Mouse (Mus musculus) adrenal gland (tissue): Measurements from ENCODE around the gene A730009L09Rik.

Experiments used
- intact Hi-C: fragments of 180-260 bp; cut with DNase I; formaldehyde crosslinking; loops from one replicate; pipeline ENCODE4 v1.15.1; 2025
- long read RNA-seq, 2 experiments: library from polyadenylated mRNA; unstranded; transcript quantifications; one replicate each; pipeline ENCODE4 v2.0.0; 2020; ENCODE audit warnings: borderline replicate concordance in 1 of 2; ENCODE audit not compliant: insufficient replicate concordance in 1 of 2

A730009L09Rik gene
- long read RNA-seq, experiment 1 = 0 reads
- long read RNA-seq, experiment 2 = 0 reads

DNA sequence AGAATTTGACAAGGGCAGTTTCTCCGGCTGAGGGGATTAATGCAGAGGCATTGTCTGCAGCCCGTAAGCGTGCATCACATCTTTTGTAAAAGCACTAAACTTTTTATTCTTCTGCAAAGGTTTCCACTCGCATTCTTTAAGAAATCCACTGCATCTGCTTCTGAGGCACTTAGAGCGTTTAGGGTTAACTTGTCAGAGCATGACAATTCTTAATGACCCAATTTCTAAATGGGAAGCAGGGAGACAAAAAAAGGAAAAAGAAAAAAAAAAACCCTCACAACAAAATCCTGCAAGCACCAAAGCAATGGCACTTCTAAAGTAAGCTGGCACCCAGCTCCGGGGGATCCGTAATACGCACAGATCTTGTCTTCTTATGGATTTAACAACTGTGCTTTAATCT lies at the start of gene A730009L09Rik:
A730009L09Rik (plus strand) TSS at position 301 of the 400 bp plus-strand sequence.
- intact Hi-C loops = no loop called here

DNA sequence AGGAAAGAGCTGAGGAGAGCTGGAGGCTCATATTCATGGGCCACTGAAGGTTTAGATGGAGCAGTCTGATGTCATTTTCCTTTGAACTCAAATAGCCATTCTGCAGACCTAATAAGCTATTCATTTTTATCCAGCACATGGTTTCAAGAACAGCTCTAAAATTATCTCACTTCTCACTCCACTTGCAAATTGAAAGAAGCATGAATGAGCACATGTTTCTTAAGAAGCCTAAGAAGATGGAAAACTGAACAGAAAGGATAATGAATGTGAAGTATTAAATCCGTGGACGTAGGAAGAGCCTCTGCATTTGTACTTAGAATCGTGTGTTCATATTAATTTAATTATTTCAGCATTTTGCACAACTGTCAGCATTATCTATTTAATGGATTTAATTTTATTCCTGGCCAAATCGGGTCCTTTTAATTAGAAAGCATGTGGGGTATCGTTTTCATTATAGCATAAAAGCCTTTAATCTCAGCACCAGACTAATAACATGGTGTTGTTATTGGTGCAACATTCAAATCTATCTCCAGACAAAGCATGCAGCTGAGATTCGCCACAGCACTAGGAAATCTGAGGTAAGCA lies 49.2 kb upstream of the A730009L09Rik start:
- intact Hi-C loops = no loop called here

DNA sequence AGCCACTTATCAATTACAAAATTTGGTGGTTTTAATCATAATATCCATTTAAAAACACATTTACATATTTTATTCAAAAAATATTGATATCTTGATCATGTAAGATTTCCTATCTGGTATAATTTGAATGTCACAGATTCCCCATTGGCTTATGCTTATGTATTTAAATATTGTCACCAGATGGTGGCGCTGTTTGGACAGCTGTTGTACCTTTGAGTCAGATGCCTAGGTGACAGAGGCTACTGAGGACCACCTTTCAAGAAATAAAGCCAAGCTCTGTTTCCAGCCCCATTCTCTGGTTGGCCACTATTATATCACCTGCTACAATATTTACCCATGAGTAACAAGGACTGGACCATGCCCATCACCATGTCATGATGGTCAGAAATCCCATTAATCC lies 46.0 kb upstream of the A730009L09Rik start:
- intact Hi-C loops = no loop called here

DNA sequence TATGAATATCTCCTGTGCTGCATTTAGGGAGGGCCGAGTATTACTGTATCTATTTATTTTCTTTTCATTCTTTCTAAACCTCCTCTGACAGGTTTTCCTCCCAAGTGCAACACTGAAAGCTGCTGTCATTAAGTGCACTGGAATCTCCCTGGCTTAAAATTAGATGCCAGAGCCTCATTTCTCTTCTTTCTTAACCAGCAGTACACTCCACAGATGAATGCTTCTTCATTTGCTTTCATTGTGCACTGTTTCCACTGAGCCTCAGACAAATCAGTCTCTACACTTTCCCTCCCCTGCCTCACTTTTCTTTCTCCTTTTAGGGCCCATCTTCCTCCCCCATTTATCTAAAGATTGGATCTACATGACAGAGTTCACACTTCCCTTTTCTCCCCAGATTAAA lies 44.9 kb upstream of the A730009L09Rik start:
- intact Hi-C loops = no loop called here

DNA sequence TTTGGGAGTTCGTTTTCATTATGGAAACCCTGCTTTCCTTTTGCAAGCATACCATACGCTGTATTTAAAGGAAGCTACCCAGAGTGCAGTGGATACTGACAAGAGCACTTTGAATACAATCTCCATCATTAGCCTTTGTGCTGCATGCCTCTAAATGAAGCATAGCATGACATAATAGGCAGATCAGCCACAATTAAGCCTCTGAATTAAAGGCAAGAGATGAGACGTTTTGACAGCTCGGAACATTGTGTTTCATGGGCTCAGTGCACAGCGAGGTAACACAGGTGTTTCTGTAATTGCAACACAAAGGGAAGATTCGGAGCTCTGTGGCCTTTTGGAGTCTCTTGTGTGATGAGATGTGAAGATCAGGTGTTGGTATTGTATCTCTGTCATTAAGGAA lies 41.5 kb upstream of the A730009L09Rik start:
- intact Hi-C loops = no loop called here

DNA sequence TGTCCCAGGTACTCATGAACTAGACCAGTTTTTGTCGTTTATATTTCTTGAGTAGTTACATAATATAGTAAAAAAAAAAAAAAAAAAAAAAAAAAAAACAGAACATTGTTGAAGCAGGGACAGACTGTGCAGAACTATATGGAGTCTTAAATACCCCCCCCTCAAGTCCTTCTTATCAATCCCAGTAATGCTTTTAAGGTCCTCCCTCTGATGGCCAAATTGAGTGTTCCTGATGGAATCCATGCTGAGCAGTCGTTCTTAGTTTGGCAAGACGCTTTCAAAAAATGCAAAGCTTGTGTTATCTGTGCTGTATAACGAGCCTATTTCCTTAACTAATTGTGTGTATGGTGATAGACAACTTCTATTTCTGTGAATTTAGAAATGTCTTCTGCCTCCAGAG lies 40.2 kb upstream of the A730009L09Rik start:
- intact Hi-C loops = no loop called here

DNA sequence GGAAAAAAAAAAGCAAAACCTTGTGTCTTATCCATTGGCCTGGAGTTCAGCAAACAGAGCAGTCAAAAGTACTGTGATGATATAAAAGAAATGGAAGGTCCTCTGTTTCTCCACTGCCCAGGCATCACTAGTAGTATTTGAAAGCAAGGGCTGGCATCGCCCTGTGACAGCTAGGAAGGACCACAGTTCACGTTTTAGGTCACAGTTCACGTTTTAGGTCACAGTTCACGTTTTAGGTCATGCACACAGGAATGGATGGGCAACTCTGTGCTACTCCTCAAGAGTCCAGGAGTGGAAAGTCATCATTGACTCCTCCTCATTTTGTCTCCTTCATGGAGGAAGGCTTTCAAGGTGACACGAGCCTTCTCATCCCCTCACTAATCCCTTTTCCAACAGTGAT lies 38.0 kb upstream of the A730009L09Rik start:
- intact Hi-C loops = no loop called here

DNA sequence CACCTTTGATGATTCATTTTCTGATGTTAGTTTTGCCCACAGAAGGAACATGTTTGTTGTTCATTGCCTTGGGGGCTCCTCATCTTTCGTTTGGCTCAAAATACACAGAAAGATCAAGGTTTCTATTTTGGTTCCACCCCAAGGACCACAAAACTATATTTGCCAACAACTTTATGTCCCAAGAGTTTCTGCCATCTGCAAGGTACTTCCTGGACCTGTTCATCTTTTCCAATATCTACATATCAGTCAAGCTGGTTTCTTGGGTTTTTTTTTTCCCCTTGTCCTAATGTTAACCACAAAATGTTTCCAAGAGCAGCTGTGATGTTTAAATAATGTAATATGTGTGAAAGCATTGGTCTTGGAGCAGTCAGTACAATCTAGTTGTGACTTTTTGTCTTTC lies 37.4 kb upstream of the A730009L09Rik start:
- intact Hi-C loops = no loop called here

DNA sequence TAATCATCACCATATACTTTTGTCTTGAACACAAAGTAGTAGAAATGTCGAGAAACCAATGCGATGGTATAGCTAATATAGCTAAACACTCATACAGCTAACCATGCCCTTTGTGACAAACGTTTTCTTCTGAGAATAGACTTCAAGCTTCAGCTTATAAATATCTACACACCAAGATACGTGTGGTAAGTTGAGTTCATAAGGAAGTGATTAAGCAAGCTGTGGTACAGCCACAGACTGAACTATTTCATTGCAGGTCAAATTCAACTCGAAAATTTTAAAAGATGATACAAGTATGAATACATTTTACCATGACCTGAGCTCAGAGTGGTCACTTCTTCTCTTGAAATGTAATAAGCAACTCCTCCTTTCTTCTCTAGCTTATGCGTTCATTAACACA lies 37.0 kb upstream of the A730009L09Rik start:
- intact Hi-C loops = no loop called here

DNA sequence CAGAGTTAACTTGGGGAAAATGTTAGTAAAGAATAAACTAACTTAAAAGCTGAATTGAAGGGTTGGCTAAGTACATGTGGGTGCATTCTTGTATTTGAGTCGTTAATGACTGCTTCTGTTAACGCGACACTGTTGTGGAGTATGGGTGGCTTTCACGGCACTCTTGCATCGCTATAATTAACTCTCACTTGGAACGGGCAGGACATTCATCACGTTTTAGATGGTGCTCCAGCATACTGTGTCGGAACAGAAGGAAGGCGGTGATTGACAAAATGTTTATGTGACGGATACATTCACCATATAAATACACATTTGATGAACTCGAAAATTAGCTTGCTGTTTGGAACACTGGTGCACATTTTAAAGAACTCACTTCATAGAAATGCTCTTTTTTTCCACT lies 29.0 kb upstream of the A730009L09Rik start:
- intact Hi-C loops = no loop called here

DNA sequence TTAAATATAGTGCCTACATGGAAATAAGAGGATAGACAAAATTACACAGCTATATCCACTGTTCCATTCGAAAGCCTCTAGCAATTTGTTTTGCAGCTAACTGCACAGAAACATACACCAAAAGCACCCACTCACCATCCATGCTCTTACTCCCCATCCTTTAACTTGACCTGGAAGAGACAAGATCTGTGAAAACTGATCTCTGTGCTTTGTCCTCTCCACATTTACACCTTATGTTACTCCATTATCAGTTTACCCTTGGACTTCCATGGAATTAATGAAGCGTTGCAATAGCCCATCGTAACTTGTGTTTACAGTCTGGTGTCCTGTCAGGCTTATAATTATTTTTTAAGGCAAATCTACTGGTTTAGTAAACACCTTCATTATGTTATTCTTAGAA lies 20.1 kb upstream of the A730009L09Rik start:
- intact Hi-C loops = no loop called here

DNA sequence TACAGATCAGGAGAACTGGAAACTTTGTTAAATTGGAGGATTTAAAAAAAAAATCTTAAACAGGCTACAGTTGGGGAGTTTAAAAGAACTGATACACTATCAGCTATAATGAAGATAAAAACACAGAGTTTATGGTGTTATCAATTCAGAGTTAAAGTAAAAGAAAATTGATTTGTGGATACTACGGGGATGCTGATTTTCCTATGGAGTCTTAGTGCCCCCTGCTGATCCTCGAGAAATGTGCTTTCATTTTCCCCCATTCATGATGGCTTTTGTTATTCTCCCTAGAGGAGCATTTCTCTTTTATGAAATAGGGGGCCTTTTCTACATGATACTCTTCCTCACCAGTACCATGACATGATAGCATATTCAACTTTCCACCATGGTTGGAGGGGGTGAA lies 19.5 kb upstream of the A730009L09Rik start:
- intact Hi-C loops = no loop called here

DNA sequence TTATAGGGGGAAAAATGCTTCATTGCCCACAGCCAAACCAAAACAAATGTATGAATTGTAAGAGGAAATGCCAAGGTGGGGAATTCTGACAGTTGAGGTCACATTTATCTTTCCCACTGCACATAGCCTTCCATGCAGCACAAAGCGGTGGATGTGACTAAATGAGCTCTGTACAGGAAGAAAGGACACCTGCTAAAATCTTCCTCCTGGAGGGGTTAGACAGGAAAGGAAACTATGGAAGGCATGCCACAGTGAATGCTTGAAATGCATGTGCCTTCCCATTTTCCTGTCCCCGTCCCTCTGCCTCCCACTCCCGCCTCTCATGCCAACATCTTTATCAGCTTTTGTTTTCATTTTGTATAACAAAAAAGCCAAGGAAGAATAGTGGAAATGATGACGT lies 7.2 kb upstream of the A730009L09Rik start:
- intact Hi-C loops = no loop called here

DNA sequence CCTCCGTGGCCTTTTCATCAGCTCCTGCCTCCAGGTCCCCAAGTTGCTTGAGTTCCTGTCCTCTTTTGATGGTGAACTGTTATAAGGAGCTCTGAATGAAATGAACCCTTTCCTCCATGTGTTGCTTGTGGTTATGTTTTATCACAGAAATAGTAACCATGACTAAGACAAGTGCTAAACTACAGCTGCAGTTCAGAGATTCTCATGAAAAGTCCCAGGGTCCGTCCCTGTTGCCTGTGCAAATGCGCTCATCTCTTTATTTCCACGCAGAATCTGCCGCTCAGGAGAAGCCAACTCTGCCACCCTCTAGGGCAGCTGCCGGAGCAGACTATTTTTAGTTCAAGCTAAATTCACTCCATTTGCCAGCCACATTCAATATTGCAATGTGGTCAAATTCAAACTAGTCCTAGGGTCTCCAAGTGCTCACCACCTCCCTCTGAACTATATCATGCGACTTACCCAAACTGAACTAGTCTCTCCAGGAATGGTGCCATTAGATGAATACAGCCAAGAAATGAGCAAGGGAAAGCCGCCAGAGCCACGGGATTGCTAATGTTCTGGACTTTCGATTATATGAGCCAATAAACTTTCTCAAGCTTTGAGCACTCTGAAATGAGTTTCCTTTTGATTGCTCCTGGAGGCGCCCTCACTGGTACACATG lies 7.2 kb downstream of the A730009L09Rik start:
- intact Hi-C loops = no loop called here

DNA sequence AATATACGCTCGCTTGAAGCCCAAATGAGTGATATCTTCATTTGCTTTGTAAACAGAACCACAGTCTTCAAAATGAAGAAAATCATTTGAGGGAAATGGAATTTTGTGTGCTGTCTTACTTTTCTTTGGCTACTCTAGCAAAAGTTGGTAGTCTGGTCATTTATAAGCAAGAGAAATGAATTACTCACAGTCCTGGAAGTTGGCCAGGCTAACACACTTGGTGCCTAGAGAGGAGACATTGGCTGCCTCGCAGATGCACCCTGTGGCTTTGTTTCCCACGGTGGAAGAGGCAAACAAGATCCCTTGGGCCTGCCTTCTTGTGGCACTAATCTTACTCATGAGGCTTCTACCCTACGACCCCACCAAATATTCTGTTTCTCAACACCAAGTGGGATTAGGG lies 8.1 kb downstream of the A730009L09Rik start:
- intact Hi-C loops = no loop called here

DNA sequence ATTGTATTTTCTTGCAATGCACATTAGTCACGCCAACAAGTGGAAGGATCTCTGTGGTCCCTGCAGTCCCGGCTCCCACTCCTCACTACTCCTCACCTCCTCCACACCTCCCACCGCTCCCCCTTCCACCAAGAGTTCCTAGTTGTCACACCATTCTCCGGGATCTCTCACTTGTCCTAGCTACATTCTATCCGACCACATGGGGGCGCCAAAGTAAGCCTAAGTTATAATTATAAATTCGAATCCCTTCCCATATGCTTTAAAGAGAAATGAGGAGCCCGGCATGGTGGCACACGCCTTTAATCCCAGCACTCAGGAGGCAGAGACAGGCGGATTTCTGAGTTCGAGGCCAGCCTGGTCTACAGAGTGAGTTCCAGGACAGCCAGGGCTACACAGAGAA lies 12.5 kb downstream of the A730009L09Rik start:
- intact Hi-C loops = loop anchor here (2.0 kb wide), 1 partner anchor 33 kb away; no protein-coding TSS in a partner anchor

DNA sequence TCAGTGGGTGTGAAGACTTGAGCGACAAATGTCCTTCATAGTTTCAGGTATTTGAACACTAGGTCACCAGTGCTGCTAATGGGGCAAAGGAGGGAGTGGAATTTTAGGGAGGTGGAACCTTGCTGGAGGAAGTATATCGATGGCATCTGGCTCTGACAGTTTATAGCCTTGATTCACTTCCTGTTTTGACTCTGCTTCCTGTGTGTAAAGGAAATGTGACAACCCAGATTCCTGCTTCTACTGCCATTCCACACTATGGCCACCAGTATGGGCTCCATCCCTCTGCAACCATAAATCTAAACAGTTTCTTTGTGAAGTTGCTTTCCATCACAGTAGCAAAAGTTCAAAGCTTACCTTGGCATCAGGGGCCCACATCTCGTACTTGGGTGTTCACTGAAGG lies 17.9 kb downstream of the A730009L09Rik start:
- intact Hi-C loops = no loop called here

DNA sequence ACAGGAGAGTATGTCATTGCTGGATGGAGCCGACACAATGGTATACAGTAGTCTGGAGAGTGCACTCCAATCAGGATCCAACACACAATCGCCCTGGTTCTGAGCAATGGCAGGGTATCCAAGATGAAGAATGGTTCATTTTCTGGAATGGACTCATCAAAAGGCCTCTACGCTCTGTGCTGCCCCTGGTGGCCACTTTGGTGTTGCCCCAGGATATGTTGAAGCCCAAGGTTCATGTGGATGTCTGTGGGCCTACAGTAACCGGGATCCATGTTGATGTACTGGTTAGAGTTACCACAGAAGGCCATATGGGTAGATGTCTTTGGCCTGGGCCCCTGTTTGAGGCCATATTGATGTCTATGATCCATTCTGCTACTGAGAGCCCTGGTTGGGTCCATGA lies 31.1 kb downstream of the A730009L09Rik start:
- intact Hi-C loops = no loop called here

DNA sequence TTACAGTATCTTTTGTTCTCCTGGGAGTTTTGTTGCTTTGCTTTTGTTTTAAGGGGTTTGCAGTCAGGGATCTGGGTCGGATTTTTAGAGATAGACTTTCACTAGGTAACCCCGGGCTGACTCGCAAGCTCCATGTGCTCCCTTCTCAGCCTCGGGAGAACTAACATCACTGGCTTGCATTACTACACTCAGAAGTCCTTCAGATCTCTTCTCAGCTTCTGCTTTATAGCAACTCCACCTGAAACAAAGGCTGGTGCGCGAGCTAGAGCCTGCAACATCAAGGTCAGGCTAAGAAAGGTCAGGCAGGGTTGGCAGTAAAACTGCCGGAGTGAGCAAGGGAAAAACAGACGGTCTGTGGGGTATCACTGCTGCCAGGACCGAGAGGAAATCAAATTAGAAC lies 34.2 kb downstream of the A730009L09Rik start:
- intact Hi-C loops = no loop called here

DNA sequence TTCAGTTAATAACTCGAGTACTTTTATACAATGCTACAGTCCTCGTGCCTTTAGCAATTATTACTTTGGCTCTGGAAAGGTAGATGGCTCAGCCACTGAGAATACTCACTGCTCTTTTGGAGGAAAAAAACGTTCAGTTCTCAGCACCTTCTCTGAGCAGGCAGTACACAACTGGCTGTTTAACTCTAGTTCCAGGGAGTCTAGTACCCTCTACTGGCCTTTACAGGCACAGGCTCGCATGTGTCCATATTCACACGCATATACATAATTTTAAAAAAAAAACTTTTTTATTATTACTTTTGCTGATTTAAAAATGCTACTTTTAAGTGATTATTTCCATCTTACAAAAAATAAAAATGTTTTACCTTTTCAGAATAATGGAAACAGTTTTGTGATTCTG lies 35.5 kb downstream of the A730009L09Rik start:
- intact Hi-C loops = no loop called here

DNA sequence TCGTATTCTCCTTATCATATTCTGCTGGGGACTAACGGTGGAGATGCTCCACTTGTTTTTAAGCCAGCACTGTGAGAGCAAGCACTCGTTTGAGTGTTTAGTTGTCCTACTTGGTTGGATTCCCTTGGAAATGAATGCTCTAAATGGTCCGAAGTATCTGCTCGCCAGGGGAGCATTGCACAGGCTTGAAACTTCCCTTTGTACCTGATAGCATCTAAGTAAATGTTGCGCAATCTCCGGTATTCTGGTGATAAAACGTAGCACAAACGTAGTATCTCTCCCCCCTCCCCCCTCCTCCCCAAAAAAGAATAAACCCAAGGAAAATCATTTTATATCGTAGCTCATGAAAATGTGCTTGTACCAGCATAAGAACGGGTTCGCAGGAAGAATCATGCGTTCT lies 39.1 kb downstream of the A730009L09Rik start:
- intact Hi-C loops = no loop called here

DNA sequence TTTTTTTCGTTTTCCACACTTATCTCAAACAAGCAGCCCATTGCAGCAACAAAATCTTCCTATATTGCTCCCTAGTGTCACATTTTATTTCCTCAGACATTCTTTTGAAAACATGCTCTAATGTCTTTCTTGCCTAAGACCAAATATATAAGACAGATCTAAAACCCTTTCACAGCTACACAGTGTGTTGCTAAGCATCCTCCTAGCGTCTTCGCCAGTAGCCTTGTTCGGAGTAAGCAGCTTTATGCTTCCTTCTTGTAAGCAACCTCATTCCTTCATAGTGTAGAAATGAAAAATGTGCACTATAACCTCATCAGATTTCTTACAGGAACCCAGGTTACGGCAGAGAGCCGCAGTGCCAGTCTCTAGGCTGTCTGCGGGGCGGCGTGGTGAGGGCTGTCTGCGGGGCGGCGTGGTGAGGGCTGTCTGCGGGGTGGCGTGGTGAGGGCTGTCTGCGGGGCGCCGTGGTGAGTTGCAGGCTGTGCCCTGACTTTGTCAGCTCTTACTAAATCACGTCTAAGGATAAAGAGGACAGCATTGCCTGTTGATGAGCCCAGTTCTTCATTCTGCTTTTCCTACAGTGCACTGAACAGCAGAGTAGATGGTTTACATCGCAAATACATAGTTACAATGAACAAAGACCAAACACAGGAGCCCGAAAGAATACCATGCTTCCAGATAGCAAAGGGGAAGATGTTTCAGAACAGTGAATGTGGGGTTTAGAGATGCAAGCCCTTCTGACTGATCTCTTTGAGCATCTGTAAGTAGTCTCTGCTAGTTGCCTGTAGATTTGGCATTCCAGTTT lies 43.4 kb downstream of the A730009L09Rik start:
- intact Hi-C loops = no loop called here
